Mouse (Mus musculus) heart, postnatal 4 days (tissue): ENCODE results near the gene Stard7. TPM values are rescaled to one million over a fixed set of nuclear protein-coding genes. Genes with fewer than 3 reads are reported as not detected.
A peak's percentile ranks its signal among the peaks of the same experiment; 100 is the strongest.

ENCODE experiments used
- DNase-seq: peaks from one replicate; pipeline ENCODE4 v3.0.0; 2021
- total RNA-seq, 2 experiments: library from RNA; stranded (reverse); gene quantifications; 2 replicates each; pipeline ENCODE4 v1.2.3; 2021

The Stard7 gene
- total RNA-seq, 2 experiments from 2014 or later: 188 to 203 TPM

DNA sequence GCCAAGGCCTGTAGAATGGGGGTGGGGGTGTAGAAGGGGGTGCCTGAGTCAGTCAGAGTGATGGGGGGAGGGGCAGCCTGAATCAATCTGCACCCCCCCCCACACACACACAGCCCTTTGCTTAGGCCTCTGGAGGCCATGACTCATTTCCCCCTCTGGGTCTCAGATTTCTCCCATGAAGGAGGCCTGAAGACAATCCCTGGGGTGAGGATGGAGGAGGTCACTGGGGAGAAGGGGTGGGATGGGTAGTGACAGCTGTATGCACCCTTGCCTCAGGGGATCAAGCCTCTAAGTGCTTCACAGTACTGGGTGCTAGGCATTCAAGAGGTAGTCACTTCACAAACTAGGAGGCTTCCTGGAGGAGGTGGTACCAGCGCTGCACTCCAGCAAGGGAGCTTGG, 53.6 kb downstream of the Stard7 start:
- DNase-seq: no peak

GRCm38 (mm10) chr2:127324456-127324855, 54.4 kb downstream of the Stard7 start:
- no peak for DNase-seq

DNA sequence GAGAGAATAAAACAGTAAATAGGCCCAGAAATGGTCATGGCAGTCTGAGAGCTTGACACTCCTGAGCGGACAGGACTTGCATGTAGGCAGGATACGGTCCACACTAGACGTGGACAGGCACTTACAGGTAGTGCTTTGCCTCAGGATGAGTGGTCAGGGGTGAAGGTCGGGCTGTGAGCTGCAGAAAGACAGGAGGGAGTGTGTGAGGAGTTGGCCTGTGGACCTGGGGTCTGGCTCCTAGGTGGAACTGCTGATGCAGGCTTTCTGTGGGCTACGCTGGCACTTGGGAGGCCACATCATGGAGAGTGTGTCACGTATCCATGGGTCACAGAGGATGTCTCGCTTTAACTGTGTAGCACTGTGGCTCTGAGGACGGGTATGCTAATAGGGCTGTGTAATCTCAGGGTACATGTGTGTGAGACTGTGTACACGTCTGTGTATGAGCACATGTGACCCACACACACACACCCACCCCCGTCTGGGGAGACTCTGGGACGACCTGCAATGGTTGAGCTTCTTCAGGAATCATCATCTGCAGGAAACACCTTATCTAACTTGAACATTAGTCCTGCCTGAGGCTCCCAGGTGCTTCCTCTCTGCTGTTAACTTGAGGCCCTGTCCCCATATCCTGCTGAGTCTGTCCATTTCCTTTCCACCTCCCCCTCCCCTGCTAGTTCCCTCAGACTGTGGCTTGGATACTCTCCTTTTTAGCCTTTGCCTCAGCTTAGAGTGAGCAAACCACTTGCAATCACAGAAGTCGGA, 58.3 kb downstream of the Stard7 start:
- DNase-seq: peak; percentile 18

- no peak for DNase-seq
These were observed 63.0 kb downstream of the Stard7 start for GRCm38 (mm10) chr2:127332807-127333570.

DNA sequence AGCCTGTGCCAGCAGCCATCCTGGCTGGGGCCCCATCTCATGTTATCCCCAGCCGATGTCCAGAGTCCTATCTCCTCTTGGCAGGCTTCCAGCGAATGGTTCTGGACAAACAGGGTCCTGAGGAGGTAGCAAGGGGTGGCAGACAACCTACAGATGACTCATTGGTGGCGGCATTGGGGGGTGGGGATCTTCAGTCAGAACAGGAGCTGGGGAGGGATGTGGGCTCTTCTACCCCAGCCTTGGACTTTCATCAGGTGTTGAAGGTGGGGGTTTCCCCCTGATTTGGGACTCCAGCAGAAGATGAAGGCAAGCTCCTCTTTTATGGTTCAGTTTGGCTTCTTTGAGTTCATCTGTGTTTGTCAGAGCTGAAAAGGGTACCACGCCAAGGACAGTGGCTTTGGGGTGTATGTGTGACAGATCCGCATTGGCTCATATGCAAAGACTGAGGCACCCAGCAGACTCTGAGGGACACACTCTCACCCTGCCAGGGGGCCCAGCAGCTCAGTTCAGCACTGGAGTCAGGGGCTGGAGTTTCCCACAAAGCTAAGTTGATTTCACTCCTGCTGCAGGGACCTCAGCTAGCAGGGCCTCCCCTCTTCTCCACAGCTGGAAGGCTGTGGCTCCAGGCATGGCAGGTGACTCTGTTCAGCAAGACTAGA, 64.1 kb downstream of the Stard7 start:
- DNase-seq: peak; percentile 18

- DNase-seq: no peak
These were observed 65.1 kb downstream of the Stard7 start for GRCm38 (mm10) chr2:127335078-127335541.

DNA sequence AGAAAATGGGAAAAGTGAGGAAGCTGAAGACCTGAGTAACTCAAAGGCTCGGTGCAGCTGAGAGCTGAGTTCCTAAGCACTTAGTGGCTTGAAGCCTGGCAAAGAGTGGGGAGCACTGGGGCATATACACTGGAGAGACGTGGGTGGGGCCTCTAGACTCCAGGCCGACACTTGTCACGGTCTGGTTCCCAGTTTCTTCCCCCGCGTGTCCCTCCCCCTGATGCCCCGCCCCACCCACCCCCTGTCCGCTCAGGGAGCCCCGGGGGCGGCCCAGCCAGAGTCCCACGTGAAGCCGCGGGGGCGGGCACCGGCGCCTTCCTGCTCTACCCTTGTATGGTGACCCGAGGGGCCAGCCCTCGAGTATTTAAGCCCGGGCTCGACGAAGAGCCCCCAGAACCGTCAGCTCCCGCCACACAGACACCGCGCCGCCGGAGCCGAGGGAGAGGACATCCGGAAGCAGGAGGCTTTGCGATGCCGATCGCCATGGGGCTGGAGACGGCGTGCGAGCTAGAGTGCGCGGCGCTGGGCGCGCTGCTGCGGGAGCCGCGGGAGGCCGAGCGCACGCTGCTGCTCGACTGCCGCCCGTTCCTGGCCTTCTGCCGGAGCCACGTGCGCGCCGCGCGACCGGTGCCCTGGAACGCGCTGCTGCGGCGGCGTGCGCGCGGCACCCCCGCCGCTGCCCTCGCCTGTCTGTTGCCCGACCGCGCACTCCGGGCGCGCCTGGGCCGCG, 65.9 kb downstream of the Stard7 start, which contains the start of gene Dusp2:
TSS of gene Dusp2 (plus strand) at position 393 of the 730 bp plus-strand sequence.
- peak; percentile 85 for DNase-seq

DNA sequence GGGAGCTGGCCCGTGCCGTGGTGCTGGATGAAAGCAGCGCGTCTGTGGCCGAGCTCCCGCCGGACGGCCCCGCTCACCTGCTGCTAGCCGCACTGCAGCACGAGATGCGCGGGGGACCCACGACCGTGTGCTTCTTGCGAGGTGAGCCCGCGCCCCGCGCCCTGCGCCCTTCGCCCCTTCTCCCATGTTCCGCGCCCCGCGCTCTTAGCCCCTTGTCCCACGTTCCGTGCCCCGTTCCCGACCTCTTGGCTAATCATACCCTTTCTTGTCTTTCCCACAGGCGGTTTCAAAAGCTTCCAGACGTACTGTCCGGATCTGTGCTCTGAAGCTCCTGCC, 66.4 kb downstream of the Stard7 start:
- no peak for DNase-seq

DNA sequence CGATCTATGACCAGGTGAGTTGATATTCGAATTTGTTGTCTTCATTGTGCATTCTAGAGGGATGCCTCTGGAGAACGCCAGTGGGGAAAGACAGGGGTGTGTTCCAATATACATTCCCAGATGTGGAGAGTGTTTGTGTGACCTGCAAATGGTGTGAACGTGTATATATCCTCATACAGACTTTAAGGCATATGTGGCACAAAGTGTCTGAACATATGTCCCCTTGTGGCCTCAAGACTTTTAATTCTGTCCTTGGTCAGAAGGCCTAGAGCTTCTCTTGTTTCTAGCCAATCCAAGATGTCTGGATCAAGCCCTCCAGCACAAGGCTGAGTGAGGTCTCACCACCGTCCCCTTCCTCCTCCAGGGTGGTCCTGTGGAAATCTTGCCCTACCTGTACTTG, 66.9 kb downstream of the Stard7 start:
- no peak for DNase-seq

GRCm38 (mm10) chr2:127337531-127337930, 67.5 kb downstream of the Stard7 start:
- DNase-seq: no peak

GRCm38 (mm10) chr2:127338012-127338411, 68.0 kb downstream of the Stard7 start:
- no peak for DNase-seq

DNA sequence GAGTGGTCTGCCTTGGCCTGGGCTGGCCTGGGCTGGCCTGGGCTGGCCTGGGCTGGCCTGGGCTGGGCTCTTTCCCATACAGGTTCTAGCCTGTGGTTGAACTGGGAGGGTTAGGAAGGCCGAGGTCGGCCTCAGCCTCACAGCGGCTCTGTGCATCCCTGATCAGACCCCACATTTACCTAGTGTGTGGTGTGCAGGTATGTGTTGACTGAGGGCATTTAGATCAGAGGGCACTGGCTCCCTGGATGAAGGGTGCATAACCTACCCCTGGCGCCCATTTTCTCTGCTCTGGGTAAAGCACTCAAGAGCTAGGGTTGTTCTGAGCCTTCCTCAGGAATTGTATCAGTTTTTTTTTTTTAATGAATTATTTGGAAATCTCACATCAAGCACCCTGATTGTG, 68.4 kb downstream of the Stard7 start, which contains the start of gene Astl:
TSS of gene Astl (plus strand) at position 224 of the 400 bp plus-strand sequence.
- DNase-seq: no peak

DNA sequence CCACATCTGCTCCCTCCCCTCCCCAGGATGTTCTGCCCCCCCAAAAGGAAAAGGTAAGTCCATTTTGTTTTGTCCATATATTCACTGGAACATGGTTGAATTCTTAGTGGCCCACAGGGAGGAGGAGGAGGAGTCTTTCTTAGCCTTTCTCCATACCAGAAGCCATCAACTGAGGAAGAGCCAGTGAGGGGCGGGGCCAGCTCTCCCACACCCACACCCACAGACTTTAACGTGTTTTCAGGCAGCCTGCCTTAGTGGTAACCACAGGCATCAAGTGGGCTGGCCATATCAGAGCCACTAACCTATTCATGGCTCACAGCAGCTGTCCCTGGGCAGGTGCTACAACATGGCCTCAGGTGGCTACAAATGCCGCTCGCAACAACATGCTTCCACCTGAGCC, 68.8 kb downstream of the Stard7 start:
- no peak for DNase-seq

- no peak for DNase-seq
These were observed 69.2 kb downstream of the Stard7 start for GRCm38 (mm10) chr2:127339262-127339661.

DNA sequence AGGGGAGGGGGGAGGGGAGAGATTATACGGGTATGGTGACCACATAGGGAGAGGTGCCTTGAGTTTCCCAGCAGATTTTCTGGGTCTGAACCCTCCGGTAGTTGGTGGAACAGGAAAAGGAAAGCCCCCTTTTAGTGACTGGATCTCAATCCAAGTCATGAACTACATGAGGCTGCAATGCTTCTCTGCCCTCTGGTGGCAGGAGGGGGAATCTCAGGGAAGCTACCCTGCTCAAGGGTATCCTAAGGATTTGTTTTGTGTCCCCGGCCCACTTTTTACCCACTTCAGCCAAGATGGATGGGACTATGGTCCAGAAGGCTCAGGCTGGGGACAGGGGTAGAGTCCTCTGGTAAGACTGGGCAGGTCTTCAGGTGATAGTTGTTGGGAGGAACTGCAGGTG, 71.1 kb downstream of the Stard7 start:
- peak; percentile 76 for DNase-seq

DNA sequence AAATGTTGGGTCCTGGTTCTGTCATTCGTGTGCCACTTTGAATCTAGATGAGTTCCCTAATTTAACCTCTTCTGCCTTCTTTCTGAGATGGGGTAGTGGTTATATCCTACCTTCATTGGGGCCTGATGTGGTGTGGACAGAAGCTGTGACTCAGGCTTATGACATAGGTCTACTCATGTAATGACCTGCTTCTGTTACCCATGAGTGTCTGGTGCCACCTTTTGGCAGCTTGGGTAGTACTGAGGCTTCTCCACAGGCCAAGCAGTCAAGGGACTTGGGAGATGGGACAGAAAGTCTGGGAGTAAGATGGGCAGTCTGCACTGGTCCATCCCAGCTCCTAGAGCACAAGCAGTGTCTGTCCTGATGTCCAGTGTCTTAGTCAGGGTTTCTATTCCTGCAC, 76.3 kb downstream of the Stard7 start:
- DNase-seq: no peak

DNA sequence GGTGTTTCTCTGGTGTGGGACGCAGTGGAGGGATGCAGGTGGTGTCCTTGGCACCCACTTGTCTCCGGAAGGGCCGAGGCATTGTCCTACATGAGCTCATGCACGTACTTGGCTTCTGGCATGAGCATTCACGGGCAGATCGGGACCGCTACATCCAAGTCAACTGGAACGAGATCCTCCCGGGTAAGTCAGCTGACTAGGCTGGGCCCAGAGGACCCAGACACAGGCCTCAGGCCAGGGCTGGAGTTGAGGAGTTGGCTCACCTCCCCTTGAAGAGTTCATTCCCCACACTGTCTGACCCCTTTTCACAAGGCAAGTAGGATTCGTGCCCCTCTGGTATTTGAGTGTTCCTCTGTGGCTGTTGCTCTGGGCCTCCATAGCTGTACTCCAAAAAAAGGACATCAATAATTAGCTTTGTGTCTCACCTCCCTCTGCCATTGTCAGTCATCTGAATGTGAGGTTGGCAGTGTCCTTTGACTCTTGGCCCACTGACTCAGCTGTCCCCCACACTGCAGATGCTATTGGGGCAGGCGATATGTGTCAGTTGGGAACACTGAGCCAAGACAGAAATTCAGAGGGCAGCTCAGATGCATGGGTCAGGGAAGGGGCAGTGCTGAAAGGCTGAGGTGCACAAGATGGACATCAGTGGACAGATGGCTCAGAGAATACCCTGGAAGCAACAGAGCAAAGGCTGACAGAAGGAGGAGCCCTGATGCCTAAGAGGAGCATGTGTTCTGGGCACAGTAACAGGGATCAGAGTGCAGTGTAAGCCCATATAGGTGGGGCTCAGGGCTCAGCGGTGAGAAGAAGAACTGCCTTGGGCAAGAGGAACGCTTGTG, 77.3 kb downstream of the Stard7 start:
- DNase-seq: no peak
